Mouse (Mus musculus) lung, embryonic 15.5 days (tissue): Measurements from ENCODE around the gene Ctps. TPM values are rescaled to one million over a fixed set of nuclear protein-coding genes. Genes with fewer than 3 reads are reported as not detected.

Source experiments
- ATAC-seq: fragments of 200-750 bp; cut with Nextera tagmentation; 2 replicates; pipeline ENCODE4 v1.8.0; 2017; ENCODE audit warnings: moderate number of reproducible peaks, borderline replicate concordance; ENCODE audit not compliant: low FRiP score, low TSS enrichment; ENCODE audit errors: extremely low read depth
- H3K27ac ChIP-seq: fragments of 300-500 bp; sonication (generic); 2 replicates; pipeline ENCODE4 v1.5.1; 2015; ENCODE audit warnings: moderate library complexity, mild to moderate bottlenecking, inconsistent platforms
- H3K27me3 ChIP-seq: fragments of 300-500 bp; sonication (generic); 2 replicates; pipeline ENCODE4 v1.6.1; 2015; ENCODE audit warnings: inconsistent platforms
- H3K36me3 ChIP-seq: fragments of 300-500 bp; sonication (generic); 2 replicates; pipeline ENCODE4 v1.6.1; 2015; ENCODE audit warnings: inconsistent platforms
- H3K4me1 ChIP-seq: fragments of 300-500 bp; sonication (generic); 2 replicates; pipeline ENCODE4 v1.6.1; 2015; ENCODE audit warnings: inconsistent platforms
- H3K4me2 ChIP-seq: fragments of 300-500 bp; sonication (generic); 2 replicates; pipeline ENCODE4 v1.6.1; 2015; ENCODE audit warnings: inconsistent platforms, mild to moderate bottlenecking, moderate library complexity
- H3K4me3 ChIP-seq: fragments of 300-500 bp; sonication (generic); 2 replicates; pipeline ENCODE4 v1.5.1; 2015; ENCODE audit warnings: mild to moderate bottlenecking, inconsistent platforms
- H3K9ac ChIP-seq: fragments of 300-500 bp; sonication (generic); 2 replicates; pipeline ENCODE4 v1.6.1; 2015; ENCODE audit warnings: inconsistent platforms
- H3K9me3 ChIP-seq: fragments of 300-500 bp; sonication (generic); 2 replicates; pipeline ENCODE4 v1.6.1; 2016; ENCODE audit warnings: inconsistent platforms
- WGBS: fragments of 180-500 bp; shearing (Covaris S2); methylation state at CpG from one replicate; pipeline ENCODE4 v1.1.7; 2015; 5-methylcytosine and 5-hydroxymethylcytosine counted together
- polyA plus RNA-seq: library from polyadenylated mRNA; unstranded; fragments of >200 nt; fragmentation: Nextera tagmentation; extraction: Ambion mirVana; gene quantifications from 2 replicates; pipeline ENCODE4 v1.2.1, GENCODE M21; 2015

Ctps gene
- polyA plus RNA-seq, 1 experiment from 2014 or later: 87.4 TPM

DNA sequence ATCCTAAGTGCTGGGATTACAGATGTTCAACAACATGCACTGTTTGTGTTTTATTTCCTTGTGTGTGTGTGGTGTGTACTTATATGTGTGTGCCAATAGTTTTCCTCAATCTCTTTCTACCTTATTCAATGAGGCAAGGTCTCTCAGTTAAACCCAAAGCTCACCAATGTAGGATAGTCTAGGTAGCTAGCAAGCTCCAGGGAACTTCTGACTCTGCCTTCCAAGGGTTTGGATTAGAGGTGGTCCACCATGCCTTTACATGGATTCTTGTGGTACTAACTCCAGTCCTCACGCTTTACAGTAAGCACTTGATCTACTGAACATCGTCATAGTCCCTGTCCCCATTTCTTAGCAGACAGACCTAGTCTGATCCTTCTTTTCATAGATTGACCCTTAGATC, 55.7 kb downstream of the Ctps start:
- no peak for ATAC-seq
- H3K36me3 ChIP-seq: peaks cover 32% of the 10 kb centered on the region

DNA sequence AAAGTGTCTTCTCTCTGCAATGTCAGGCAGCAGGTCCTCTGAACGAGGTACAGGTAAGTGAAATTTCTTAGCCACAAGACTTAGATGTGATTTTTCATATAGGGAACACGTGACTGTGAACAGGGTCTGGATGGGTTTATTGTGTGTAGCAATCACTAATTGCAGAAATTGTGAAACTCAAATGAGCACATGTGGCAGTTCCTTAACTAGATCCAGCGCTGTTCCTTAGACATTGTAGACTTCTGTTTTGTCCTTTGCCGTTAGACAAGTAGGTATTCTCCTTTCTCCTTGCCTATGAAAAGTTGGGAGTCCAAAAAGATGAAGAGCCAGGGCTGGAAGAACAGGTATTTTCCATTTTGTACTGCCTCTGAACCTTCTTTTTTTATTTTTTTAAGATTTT, 58.9 kb downstream of the Ctps start:
- no peak overlapping the region for H3K4me2 ChIP-seq
- H3K27ac ChIP-seq: no peak overlapping the region
- 94% methylated on average over 4 of the region's 4 CpGs for WGBS
- no peaks in the 10 kb centered on the region for H3K4me1 ChIP-seq
- no peaks in the 10 kb centered on the region for H3K27me3 ChIP-seq
- peaks cover 48% of the 10 kb centered on the region for H3K36me3 ChIP-seq
- ATAC-seq: no peak
- H3K4me3 ChIP-seq: no peak overlapping the region
- no peak overlapping the region for H3K9ac ChIP-seq
- H3K9me3 ChIP-seq: no peaks in the 10 kb centered on the region

More for the DNA sequence above, 55.7 kb downstream of the Ctps start:
- Histone ChIP-seq H3K4me3 (no peak overlapping the region), H3K27me3 (no peaks in the 10 kb centered on the region), H3K27ac (no peak overlapping the region), H3K9ac (no peak overlapping the region), H3K9me3 (no peaks in the 10 kb centered on the region), H3K4me1 (no peaks in the 10 kb centered on the region), H3K4me2 (no peak overlapping the region)
- WGBS: 97% methylated on average over 2 of the region's 2 CpGs

DNA sequence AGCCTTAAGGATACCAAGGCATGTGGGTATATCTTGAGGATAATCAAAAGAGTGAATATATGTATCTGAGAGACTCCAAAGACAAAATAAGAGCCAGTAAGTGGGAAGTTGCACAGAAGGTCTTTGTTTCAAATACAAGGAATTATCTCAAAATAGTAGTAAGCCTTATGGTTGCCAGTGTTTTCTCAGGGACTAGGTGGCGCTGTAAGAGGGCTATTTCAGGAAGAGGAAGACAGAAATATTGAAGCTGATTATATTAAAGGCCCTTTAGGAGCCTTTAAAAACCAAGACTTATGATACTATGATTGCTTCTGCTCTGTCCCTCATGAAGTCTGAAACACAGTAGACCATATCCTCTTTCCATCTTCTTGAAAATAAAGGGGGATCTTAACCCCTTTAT, 63.1 kb downstream of the Ctps start:
- Histone ChIP-seq H3K4me2 (no peak overlapping the region), H3K36me3 (peaks cover 47% of the 10 kb centered on the region), H3K9me3 (no peaks in the 10 kb centered on the region), H3K27ac (no peak overlapping the region), H3K4me3 (no peak overlapping the region), H3K27me3 (no peaks in the 10 kb centered on the region), H3K9ac (no peak overlapping the region), H3K4me1 (no peaks in the 10 kb centered on the region)
- no peak for ATAC-seq
- 85% methylated on average over 1 of the region's 1 CpGs for WGBS

Other genes starting within 250 kb of the Ctps start
- 34.8 and 43.2 TPM in 2 replicates for gene Scmh1, start 165.0 kb downstream of the Ctps start, polyA plus RNA-seq
- 0.09 TPM in 1 of 2 replicates, not detected in the other for gene Slfnl1, start 38.0 kb downstream of the Ctps start, polyA plus RNA-seq
- gene Gm8439, start 18.5 kb upstream of the Ctps start, polyA plus RNA-seq: not detected in 2 replicates
- gene Cited4, start 96.3 kb upstream of the Ctps start, polyA plus RNA-seq: 2.1 and 2.5 TPM in 2 replicates
- gene Kcnq4, start 178.3 kb upstream of the Ctps start, polyA plus RNA-seq: 4.4 and 4.9 TPM in 2 replicates